Mouse (Mus musculus): ENCODE results near the gene Rasl12.

Gene Rasl12

DNA sequence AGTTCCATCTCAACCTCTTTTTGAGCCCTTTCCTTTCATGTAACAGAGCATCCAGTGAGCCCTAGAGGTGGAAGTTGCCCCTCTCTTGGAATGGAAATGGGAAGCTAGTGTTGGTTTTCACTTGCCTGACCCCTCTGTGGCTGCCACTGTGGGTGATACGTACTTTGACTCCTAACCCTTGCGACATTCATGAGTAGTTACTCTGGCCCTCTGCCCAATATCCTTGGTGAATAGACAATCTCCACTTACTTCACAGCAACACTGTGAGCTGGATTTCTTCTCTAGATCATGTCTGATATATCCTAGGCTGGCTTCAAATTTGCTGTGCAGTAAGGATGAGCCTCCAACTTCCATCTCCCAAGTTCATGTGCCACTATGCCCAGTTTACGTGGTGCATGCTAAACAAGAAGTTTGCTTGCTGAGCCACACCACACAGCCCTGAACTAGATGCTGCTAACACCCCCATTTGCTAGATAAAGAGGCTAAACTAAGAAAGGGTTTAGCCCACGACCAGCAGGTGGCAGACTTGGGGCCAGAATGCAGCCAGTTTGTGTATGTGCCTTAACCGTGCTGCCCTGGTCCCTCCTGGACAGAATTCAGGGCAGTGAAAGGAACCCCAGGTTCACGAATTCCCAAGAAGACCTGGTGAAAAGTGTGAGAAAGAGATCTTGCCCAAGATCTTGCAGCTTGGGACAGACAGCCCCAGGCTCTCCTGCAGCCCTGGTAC, 5.5 kb upstream of the Rasl12 start:
- DNase-seq (ENCODE audit: low spot score in 2 of 2): peak; percentile 42 to 59

DNA sequence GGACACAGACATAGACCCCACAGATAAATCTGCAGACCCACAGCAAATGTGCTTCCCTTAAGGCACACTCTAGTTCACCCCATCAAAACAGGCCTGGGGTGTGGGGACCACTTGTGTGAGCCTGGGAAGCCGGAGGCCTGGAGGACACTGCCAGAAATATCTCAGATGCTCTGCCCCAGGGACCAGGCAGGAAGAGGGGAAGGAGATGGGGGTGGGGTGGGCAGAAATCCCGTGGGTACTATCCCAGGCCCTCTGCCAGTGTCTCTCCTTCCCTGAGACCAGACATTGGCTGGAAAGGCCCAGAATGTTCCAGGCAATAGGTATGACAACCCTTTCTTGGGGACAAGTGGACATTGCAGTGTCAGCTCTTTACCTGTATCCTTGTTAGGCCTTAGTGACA, 4.7 kb upstream of the Rasl12 start:
- no peak for DNase-seq (ENCODE audit: low spot score in 2 of 2)

DNA sequence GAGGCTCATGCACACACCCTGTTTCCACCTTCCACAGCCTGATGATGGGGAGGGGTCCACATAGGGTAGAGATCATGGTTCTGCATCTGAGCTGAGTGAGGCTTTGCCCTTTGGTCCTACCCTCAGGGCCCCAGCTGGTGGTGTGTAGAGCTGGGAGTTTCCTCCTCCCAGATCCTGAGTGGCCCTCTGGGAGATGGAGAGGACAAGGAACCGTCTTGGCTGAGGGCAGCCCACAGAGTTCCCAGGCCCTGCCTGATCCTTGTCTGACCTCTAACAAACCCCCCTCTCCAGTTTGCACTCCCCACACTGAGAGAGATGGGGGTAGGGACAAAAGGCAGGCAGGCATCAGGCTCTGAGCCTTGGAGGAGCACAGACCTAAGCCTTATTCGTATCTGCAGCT, 3.9 kb upstream of the Rasl12 start:
- DNase-seq (ENCODE audit: low spot score in 2 of 2): no peak

DNA sequence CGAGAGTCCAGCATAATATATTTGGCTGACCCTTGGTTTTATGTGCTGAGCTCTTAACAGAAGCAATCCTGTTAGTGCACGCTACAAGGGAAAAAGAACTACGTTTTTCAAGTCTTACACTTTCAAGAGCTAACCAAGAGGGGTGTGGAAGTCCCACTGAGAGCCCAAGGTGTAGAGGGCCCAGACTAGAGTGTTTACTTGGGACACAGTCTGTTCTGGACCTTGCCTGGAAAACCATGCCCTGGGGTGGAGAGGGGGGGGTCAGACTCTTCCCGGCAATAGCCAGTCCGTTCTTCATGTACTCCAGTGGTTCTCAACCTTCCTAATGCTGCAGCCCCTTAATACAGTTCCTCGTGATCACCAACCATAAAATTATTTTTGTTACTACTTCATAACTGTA, 1.6 kb downstream of the Rasl12 start:
- no peak for DNase-seq (ENCODE audit: low spot score in 2 of 2)

DNA sequence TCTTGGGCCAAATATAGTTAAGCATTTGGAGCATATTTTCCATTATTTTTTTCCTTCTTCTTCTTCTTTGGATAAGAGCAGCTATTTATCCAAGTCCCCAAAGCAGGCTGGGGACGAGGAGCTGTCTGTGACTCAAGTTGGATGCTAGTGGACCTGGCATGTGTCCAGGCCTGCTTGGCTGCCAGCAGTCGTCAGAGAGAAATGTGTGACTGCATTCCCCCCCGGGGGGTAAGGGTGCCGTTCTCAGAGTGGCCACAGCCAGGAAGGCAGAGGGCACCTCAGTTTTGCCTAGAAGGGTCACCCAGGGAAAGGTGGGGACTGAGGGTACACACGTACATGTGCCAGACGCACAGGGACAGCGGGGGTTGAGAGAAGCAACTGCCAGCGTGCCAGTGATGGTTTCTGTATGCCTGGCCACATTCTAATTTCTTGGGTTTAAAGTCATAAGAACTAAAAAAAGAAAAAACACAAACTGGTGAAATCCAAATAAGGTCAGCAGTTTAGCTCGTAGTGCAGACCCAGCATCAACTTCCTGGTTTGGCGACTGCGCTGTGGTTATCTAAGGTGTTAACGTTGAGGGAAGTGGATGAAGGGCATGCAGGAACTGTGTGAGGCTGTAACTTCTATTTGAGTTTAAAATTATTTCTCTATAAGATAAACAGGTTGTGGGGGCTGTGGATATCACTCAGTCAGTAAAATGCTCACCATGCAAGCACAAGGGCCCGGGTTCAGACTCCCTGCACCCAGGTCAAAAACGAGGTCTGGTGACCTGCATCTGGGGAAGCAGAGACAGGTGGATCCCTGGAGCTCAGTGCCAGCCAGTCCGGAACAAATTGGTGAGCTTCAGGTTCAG, 6.3 kb downstream of the Rasl12 start:
- DNase-seq (ENCODE audit: low spot score in 2 of 2): peak; percentile 32 to 51

DNA sequence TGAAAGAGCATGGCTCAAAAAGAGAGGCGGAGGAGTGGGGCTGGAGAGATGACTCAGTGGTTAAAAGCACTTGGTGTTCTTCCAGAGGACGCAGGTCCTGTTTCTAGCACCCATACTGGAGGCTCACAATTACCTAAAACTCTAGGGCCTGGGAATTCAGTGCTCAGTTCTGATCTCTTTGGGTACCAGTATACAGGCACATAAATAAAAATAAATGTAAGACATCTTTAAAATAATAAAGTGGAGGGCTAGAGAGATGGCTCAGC, 6.8 kb downstream of the Rasl12 start:
- no peak for DNase-seq (ENCODE audit: low spot score in 2 of 2)

DNA sequence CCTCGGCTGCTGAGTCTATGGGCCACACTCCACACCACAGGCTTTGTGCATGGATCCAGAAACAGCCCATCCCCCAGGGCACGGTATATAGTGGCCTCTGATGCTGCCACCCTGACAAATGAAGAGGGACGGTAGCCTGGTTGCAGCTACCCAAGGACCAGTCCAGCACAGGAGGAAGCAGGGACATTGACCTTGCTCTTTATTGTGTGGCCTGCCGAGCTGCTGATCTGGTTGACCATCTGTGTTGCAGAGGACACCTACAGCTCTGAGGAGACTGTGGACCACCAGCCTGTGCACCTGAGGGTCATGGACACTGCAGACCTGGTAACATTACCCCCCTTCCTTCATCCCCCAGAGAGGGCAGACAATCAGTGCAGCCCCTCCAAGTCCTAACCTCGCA, 9.0 kb downstream of the Rasl12 start:
- DNase-seq (ENCODE audit: low spot score in 2 of 2): no peak

DNA sequence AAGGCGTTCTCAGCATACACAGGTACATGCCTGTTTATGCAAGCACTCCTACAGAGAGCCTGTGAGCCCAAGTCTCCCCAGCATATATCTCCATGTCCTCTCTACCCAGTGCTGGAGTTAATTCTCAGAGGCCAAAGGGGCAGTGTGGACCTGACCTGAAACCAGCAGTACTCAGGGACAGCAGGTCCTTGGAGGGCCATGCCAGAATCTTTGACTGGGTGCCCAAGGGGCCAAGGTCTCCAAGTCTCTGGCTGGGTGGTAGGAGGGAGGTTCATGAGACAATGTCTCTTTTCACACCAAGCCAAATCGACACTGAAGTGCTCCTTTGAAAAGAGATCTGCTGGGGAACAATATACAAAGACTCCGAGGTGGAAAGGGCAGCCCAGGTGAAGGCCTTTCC, 9.6 kb downstream of the Rasl12 start:
- DNase-seq (ENCODE audit: low spot score in 2 of 2): no peak

DNA sequence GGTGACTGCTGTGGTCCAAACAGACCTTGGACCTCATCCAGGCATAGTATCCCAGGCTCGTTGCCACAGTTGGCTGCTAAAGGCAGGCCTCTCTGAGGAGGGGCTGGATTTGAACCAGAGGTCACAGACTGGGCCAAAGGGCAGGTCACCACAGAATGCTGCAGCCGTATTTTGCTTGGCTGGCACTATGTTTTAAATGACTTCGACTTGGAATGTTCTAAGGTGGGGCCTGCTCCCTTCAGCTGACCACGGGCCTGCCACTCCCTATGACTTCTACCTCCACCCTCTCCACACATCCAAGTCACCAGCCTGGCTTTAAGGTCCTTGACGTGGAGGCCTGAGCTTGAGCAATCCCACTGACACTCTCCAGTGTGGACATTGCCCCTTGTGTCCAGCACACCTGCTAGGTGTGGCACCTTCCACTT, 10.6 kb downstream of the Rasl12 start:
- DNase-seq (ENCODE audit: low spot score in 2 of 2): no peak

DNA sequence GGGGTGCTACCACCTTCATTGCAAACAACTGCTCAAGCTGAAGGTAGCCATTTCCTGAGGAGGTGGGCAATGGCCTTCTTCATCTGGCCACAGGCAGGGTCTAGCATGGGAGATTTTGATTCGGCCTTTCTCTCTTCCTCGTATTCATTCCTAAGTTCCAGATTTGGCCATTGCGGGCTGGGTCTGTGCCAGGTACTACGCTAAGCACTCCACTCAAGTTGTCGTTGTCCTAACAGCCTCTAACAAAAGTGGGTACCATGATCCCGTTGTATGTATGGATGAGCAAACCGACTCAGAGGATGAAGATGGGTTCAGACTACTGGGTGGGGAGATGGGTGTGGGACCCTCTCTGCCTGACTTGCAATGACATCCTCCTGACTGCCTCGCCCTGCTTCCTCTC, 12.1 kb downstream of the Rasl12 start:
- DNase-seq (ENCODE audit: low spot score in 2 of 2): no peak

DNA sequence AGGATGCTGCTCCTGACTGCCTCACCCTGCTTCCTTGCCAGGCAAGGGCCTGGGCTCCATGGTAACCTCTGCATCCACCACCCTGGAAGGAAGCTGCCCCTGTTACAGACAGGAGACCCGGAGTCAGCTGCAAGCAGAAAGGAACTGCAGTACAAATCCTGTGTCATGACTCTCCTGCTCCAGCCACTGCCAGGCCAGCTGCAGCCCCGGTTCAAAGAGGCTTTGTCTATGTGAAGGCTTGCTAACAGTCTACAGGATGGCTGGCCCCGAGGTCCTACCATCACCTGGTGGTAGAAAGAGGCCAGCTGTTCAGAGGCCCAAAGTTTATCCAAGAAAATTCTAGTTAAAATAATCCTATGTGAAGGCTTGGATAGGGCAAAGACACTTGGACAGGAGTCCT, 13.0 kb downstream of the Rasl12 start:
- no peak for DNase-seq (ENCODE audit: low spot score in 2 of 2)

DNA sequence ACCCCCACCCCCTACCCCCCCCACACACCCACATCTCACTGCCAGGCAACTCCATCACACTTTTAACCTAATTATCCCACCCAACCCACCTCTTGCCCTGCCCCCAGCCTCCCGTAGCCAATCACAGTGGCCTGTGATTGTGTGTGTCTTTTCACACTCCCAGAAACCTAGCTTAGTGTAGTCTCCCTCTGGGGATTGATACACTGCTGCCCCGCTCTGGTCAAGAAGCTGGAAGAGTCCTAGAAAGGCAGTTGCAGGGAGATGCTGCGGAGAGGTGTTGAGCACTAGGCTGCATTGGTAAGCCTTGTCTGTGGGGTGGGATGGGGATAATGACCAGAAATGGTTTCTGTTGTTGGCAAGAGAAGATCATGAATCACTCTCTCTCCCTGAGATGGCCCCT, 19.4 kb downstream of the Rasl12 start:
- DNase-seq (ENCODE audit: low spot score in 2 of 2): no peak

DNA sequence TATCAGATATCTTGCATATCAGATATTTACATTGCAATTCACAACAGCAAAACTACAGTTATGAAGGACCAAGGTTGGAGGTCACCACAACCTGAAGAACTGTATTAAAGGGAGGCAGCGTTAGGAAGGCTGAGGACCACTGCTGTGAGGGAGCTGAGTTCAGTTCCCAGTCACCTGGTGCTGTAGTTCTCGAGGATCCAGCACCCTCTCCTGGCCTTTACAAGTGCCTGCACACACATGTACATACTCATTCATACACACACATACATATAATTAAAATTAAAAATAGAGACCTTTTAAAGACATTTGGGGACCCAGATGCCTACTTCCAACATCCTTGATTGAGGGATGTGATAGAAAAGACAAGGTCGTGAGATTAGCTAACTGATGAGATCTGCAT, 21.3 kb downstream of the Rasl12 start:
- no peak for DNase-seq (ENCODE audit: low spot score in 2 of 2)

DNA sequence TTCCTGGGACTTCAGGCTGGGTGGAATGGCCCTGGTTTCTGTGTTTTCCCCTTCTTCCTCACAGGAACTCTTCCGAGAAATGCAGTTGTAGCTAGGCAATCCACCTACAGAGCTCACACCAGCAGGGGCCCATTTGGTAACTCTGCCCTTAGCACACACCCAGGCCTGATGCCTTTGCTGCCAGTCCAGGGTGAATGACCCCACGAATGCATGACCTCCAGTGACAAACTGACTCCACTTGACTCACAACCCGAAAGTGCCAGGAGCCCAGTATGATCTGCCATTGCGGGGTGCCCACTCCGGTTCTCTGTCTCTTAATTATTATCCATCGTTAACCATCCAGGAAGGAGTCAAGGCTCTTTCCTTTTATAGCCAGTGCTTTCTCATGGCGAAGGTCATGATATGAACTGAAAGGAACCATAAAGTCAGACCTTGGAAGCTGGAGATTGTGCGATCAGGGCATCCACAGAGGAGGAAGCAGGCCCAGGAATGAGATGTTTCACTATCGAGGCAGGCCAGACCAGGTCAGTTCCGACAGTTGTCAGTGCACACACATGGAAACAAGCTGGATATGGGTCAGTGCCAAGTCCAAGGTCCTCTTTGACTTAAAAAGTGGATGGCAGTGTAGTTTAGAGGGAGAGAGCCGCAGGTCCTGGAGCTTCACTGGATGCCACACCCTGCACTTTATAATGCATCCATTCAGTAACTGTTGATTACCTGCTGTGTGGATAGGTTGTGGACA, 24.6 kb downstream of the Rasl12 start, which contains the start of gene Slc51b:
Slc51b (minus strand) TSS at position 196 of the 742 bp plus-strand sequence.
- DNase-seq (ENCODE audit: low spot score in 2 of 2): no peak

DNA sequence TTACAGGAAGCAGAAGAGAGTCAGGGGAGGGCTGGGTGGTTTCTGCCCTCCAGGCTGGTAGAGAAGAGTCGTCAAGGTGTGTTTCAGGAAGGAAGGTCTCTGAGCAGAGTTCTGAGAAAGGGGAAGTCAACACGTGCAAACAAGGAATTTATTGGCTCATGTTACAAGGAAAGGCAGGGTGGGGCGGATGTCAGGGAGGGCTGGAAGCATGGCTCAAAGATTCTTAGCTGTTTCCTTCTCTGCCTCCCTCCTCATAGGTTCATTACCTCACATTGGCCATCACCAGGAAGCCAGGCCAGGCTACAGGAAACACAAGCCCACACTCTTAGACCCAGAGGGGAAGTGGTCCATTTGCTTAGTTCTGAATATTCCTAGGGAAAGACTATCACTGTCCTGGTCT, 26.1 kb downstream of the Rasl12 start:
- DNase-seq (ENCODE audit: low spot score in 2 of 2): no peak

DNA sequence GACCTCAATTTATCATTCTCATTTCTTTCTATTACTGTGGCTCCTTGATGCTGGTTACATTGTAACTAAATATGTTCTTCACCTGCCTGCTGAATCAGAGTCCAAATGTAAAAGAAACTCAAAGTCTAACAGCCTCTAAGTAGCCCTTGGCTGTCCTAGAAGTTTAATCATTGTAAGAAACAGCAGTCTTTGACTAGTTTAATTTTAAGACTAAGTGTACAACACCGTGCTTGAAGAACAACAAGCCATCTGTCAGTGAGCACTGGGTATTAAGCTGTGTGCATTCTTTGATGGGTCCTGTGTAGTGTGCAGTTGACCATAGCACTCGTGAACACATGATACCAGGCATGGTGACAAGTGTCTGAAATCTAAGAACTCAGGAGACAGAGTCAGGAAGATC, 29.2 kb downstream of the Rasl12 start:
- no peak for DNase-seq (ENCODE audit: low spot score in 2 of 2)

DNA sequence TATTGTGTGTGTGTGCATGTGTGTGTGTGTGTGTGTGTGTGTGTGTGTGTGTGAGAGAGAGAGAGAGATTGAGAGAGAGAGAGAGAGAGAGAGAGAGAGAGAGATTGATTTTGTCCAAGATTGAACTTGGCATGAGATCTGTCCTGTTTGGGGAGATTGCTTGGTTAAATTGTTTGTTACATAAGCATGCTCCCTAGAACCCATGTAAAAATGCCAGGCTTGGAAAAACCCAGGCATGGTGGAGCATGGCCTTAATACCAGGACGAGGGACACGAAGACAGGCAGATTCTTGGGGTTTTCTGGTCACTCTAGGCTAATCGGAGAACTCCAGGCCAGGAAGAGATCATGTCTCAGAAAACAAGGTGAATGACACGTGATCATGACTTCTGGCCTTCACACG, 29.7 kb downstream of the Rasl12 start:
- no peak for DNase-seq (ENCODE audit: low spot score in 2 of 2)

DNA sequence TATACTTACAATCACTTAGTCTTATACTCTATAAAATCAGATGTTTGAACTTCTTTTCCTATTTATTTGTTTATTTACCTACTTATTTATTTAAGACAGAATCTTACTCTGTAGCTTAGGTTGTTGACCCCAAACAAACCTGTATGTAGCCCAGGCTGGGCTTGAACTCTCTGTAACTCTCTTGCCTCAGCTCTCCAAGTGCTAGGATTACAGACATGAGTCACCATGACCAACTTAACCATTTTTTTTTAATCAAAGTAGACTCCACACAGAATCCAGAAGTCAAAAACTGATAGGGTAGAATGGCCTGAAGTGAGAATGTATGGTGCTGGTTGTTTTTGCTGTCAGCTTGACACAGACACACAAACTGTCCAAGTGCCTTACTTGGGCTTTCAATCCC, 32.1 kb downstream of the Rasl12 start:
- DNase-seq (ENCODE audit: low spot score in 2 of 2): no peak

DNA sequence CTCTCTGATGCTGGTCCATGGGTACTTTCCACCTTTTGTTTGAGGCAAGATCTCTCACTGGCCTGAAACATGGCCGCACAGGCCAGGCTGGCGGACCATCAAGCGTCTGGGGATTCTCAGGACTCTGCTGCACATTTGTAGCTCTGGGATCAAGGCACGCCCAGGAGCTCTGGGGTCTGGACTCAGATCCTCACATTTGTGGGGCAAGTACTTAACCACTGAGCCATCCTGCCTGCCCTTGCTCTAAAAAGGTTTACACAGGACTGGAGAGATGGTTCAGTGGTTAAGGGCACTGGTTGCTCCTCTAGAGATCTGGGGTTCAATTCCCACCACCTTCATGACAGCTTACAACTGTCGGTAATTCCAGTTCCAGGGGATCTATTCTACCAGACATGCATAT, 32.6 kb downstream of the Rasl12 start:
- DNase-seq (ENCODE audit: low spot score in 2 of 2): no peak

DNA sequence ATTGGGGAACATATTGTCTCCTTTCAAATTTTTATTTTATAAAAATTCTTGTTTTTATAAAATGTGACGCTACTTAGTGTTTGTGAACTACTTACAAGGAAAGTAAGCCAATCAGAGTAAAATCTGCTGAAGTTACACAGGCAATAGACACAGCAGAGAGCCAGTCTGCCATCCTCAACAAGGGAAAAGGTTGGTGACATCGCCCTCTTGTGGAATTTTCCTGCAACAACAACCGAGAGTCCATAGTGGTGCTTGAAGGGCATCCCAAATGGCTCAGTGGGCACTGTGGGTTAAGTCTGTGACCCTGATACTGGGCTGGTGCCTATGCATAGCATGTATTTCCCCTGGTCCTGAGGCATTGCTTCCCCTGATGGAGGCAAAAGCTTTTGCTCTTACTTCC, 33.9 kb downstream of the Rasl12 start:
- DNase-seq (ENCODE audit: low spot score in 2 of 2): peak; percentile 86 to 88

DNA sequence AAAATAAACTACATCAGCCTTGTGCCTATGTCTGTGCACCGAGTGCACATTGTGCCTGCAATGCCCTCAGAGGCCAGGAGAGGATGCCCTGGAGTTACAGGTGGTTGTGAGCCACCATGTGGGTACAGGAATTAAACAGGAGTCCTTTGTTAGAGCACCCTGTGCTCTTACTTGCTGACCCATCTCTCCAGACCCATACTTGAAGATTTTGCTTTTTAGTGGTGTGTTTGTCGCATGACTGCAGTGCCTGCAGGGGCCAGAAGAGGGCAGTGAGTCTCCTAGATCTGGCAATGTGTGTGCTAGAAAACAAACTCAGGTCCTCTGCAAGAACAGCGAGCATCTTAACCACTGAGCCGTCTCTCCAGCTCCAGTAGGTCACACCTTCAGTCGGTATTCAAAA, 35.8 kb downstream of the Rasl12 start:
- no peak for DNase-seq (ENCODE audit: low spot score in 2 of 2)

DNA sequence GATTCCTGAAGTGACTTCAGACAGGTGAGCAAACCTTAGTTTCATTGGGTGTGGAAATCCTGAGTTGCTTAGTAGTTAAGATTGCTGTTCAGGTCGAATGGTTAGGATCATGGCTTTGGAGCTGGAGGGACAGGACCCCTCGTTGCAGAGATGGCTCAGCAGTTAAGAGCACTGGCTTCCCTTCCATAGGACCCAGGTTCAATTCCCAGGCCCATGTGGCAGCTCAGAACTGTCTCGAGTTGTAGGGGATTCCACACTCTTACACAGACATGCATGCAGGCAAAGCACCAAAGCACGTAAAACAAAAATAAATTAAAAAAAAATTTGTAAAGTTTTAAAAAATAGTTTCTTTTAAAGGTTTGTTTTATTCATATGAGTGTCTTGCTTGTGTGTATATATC, 36.9 kb downstream of the Rasl12 start:
- no peak for DNase-seq (ENCODE audit: low spot score in 2 of 2)
